Mouse (Mus musculus) adrenal gland, postnatal 4 days (tissue): ENCODE results near the gene Atp6v1a. TPM values are rescaled to one million over a fixed set of nuclear protein-coding genes. Genes with fewer than 3 reads are reported as not detected.

Source experiments
- DNase-seq, 2 experiments: peaks; one replicate each; pipeline ENCODE4 v3.0.0; 2021 to 2022; ENCODE audit warnings: low spot score in 2 of 2, mixed read lengths in 2 of 2
- total RNA-seq, 2 experiments: library from RNA; stranded (reverse); gene quantifications; 2 replicates each; pipeline ENCODE4 v1.2.3; 2021

Atp6v1a gene
- total RNA-seq, 2 experiments from 2014 or later = 91.2 to 121 TPM

DNA sequence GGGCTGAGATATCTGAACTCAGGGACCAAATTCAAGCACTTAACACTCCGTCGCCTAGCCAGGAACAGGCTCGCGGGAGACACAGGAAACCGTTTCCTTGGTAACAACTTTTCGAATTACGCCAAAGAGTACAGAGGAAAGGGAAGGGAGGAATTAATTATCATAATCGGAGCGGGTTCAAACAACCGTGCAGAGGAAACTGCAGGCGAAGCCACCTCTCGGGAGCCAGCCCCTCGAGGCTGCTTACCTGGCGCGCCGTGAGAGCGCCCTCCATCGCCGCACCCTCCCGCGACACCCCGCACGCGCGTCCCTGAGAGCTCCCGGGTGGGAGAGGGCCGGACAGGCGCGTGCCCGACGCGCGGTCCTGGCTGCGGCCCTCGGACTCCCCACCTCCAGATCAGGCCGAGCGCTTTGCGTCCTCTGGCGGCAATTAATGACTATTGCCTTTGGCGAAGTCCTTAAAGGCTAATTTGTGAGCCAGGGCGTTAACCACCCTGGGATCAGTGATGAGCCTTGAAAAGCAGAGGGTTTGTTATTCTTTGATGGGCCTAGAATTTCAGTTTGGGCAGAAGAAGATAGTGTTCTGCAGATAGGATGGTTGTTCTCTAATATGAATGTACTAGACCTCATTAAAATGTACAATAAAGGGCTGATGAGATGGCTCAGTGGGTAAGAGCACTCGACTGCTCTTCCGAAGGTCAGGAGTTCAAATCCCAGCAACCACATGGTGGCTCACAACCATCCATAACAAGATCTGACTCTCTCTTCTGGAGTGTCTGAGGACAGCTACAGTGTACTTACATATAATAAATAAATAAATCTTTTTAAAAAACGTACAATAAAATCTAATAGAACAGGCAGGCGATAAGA, 76.2 kb downstream of the Atp6v1a start, which contains the start of gene Gramd1c:
Gene Gramd1c (minus strand): TSS at position 321 of the 870 bp plus-strand sequence.
- peak; percentile 19 to 22 for DNase-seq

DNA sequence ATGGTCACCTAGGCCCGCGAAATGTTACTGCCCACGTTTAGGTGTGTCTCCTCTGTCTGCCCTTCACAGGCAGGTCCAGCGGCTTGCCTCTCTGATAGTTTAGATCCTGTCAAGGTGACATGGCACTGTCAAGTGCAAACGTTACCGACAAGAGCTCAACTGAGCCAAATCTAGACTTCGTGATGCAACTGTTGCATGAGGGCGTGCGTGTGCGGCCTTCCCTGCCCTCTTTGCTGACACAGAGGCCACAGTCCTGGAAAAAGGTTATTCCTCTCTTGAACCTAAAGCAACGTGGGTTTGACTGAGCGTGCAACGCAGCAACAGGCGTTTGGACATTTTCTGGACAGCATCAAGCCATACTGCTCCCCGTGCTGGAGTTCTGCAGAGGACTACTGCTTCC, 78.2 kb downstream of the Atp6v1a start:
- DNase-seq = no peak

DNA sequence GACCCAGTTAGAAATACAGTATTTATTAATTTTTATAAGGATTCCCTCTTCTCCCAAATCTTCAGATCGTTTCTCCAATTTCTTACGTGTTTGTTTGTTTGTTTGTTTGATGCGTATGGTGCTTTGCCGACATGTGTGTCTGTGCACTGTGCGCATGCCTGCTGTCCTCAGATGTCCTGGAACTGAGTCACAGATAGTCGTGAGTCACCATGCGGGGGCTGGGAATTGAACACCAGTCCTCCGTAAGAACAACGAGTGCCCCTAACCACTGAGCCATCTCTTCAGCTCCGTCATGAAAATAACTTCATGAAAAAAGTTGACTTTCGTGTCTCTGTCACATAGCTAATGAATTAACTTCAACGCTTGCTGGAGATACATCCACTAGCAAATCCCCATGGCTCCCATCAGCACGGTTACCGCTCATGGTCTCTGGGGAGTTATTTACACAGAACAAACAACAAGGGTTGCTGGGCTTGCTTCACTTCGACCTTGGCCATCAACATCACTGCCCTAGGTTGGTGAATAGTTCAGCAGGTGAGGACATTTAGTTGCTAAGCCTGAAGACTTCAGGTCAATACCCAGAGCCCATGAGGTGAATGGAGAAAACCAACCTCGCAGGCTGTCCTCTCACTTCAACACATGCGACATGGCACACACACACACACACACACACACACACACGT, 78.8 kb downstream of the Atp6v1a start:
- DNase-seq = no peak

DNA sequence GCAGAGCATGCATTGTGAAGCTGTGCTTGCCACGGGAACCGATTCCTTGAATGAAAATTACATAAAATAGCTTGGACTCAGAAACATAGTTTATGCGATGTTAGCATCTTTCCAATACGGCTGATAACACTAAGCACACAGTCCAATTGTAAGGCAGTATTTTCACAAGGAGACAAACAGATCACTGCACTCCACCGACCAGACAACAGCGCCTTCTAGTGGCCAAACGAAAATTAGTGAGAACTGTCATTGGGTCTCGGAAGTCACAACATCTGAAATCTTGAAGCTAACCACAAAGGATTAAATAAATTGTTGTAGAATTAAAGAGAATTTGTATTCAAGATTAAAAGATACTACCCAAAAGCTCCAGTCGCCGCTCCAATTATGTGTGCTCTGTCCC, 80.8 kb downstream of the Atp6v1a start:
- peak in 1 of 2 experiments; percentile 32 for DNase-seq

DNA sequence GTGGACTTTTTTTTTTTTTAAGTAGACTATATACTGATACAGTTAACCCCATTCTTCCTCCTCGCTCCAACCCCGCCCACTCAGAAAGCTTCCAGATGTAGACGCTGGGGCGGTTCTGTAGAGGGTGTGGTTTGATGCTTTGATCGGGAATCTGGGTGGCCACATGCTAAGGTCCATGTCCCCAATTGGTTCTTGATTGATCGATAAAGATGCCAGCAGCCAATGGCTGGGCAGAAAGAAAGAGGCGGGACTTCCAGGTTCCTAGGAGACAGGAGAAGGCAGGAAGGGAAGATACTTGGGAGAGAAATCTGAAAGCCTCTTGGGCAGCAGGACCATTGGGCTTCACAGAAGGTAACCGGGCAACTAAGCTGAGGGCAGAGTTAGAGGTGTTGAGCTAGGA, 83.7 kb downstream of the Atp6v1a start:
- DNase-seq = no peak

DNA sequence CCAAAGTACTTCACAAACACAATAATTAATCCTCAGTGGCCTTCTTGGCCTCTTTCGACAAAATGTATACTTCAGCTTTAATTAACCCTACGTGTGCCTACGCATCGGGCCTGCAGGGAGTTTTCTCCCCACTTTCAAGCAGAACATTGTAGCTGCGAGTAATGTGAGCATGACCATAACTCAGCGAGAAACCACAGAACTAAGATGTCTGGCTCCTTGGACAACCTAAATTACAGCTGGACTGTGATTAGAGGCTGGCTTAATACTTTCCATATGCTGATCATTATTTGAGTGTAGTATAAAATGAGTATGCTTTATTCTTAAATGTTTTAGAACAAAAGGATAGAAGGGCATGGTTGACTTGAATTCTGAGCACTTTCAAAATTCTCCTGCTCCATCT, 86.2 kb downstream of the Atp6v1a start:
- DNase-seq = no peak

DNA sequence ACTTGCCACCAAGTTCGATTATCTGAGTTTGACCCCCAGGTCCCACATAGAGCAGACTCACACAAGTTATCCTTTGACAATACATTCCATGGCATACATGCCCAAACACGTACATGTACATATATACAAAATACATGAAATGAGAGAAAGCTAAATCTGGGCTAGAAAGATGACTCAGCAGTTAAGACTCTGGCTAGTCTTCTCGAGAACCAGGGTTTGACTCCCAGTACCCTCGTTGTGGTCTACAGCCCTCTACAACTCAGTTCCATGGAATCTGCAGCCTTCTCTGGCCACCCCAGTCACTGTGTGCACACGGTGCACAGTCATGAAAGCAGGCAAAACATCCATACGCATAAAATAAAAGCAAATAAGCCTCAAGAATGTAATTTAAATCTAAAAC, 87.1 kb downstream of the Atp6v1a start:
- DNase-seq = no peak

DNA sequence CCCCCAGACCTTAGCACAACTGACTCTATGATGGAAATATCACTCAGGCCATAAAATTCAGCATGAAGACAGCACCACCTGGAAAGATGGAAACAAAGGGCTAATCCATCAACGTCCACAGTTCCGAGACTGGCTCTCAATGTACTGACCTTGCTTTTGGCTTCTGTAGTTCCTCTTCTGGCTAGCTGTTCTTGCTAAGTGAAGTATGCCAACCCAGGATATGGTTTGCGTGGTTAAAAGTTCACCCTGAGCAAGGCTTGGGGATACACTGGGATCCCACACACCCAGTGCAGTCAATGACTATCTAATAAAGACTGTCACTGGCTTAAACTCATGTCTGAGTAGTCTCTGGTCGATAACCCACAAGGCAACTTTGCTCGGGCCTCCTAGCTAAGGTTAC, 89.4 kb downstream of the Atp6v1a start:
- DNase-seq = no peak

DNA sequence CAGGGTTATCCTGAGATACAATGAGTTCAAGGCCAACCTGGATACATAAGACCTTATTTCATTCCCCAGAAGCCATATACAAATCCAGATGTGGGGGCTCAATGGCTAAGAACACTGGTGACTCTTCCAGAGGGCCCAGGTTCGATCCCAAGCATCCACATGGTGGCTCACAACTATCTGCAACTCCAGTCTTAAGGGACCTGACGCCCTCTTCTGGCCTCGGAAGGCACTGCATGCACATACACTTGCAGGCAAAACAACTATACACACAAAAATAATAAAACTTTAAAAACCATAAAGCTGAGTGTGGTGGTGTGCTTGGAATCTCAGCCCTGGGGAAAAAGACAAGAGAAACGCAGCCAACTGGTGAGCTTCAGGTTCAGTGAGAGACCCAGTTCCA, 100.4 kb downstream of the Atp6v1a start:
- no peak for DNase-seq

Other genes with a start within 250 kb of the Atp6v1a start
- gene Ccdc191, start 249.9 kb downstream of the Atp6v1a start, total RNA-seq = 1 to 10 TPM; 8.9 to 9.6 TPM
- 10 to 100 TPM; 45.5 to 46.5 TPM for gene Qtrt2, start 212.9 kb downstream of the Atp6v1a start, total RNA-seq
- 1 to 10 TPM in 1 of 2 experiments, under 1 TPM in 1; 0.73 to 1.9 TPM for gene Zdhhc23, start 159.9 kb downstream of the Atp6v1a start, total RNA-seq
- gene Gramd1c, start 76.4 kb downstream of the Atp6v1a start, total RNA-seq = 1 to 10 TPM; 3.0 to 3.9 TPM
- 10 to 100 TPM; 90.3 to 93.8 TPM for gene Naa50, start 125 bp upstream of the Atp6v1a start, total RNA-seq
- 10 to 100 TPM; 26.8 to 28.7 TPM for gene Usf3, start 33.5 kb upstream of the Atp6v1a start, total RNA-seq
- gene Sidt1, start 193.5 kb upstream of the Atp6v1a start, total RNA-seq = 10 to 100 TPM; 11.7 to 14.1 TPM
- 10 to 100 TPM; 19.9 to 21.3 TPM for gene Spice1, start 207.4 kb upstream of the Atp6v1a start, total RNA-seq